Mouse (Mus musculus) MEL (cell line): Measurements from ENCODE around the gene Zfp668. TPM values are rescaled to one million over a fixed set of nuclear protein-coding genes. Genes with fewer than 3 reads are reported as not detected.

Experiments
- DNase-seq: peaks from one replicate; pipeline ENCODE4 v3.0.0; 2011; ENCODE audit warnings: low read depth, low spot score
- H3K27ac ChIP-seq: 2 replicates; pipeline ENCODE4 v1.5.1; 2012; ENCODE audit warnings: low read depth, mild to moderate bottlenecking, control low read depth, low read length, moderate library complexity; ENCODE audit not compliant: control insufficient read depth
- H3K27me3 ChIP-seq, 2 experiments: fragments of 150-350 bp in 1 of 2; sonication (generic) in 1 of 2; 2 replicates each; pipeline ENCODE4 v1.6.1; 2012; ENCODE audit warnings: low read length in 2 of 2, mild to moderate bottlenecking in 2 of 2, improper control_type of control experiment in 1 of 2, moderate library complexity in 1 of 2; ENCODE audit not compliant: insufficient read depth in 2 of 2, control insufficient read depth in 1 of 2
- H3K36me3 ChIP-seq, 2 experiments: 2 replicates each; pipeline ENCODE4 v1.6.1; 2012 to 2014; ENCODE audit warnings: low read length in 2 of 2, improper control_type of control experiment in 1 of 2, inconsistent platforms in 1 of 2, mild to moderate bottlenecking in 1 of 2; ENCODE audit not compliant: insufficient read depth in 2 of 2, control insufficient read depth in 1 of 2
- H3K4me1 ChIP-seq, 2 experiments: fragments of 150-350 bp in 1 of 2; sonication (generic) in 1 of 2; 2 replicates each; pipeline ENCODE4 v1.6.1; 2012; ENCODE audit warnings: low read length in 2 of 2, improper control_type of control experiment in 1 of 2, mild to moderate bottlenecking in 1 of 2; ENCODE audit not compliant: insufficient read depth in 2 of 2, control insufficient read depth in 1 of 2
- H3K4me3 ChIP-seq, 2 experiments: fragments of 150-350 bp in 1 of 2; sonication (generic) in 1 of 2; 2 replicates each; pipeline ENCODE4 v1.5.1; 2012; ENCODE audit warnings: low read depth in 2 of 2, low read length in 2 of 2, mild to moderate bottlenecking in 2 of 2, moderate library complexity in 2 of 2, control low read depth in 1 of 2, improper control_type of control experiment in 1 of 2; ENCODE audit not compliant: control insufficient read depth in 1 of 2, insufficient read depth in 1 of 2
- H3K79me2 ChIP-seq: 2 replicates; pipeline ENCODE4 v1.6.1; 2012; ENCODE audit warnings: mild to moderate bottlenecking, low read length, moderate library complexity; ENCODE audit not compliant: control insufficient read depth, poor library complexity, insufficient read depth
- H3K9ac ChIP-seq: 2 replicates; pipeline ENCODE4 v1.6.1; 2012; ENCODE audit warnings: low read depth, mild to moderate bottlenecking, control low read depth, low read length, moderate library complexity; ENCODE audit not compliant: control insufficient read depth, poor library complexity, severe bottlenecking
- H3K9me3 ChIP-seq: fragments of 150-350 bp; sonication (generic); replicated peaks from 2 replicates; pipeline ENCODE4 v1.6.1; 2012; ENCODE audit warnings: mild to moderate bottlenecking, low read length, improper control_type of control experiment, moderate library complexity; ENCODE audit not compliant: insufficient read depth
- BHLHE40 ChIP-seq: IDR thresholded peaks from 2 replicates; pipeline ENCODE4 v1.6.1; 2012; ENCODE audit warnings: low read depth, mild to moderate bottlenecking, inconsistent platforms, low read length, improper control_type of control experiment, borderline replicate concordance
- CHD1 ChIP-seq: IDR thresholded peaks from 2 replicates; pipeline ENCODE4 v1.6.1; 2012; ENCODE audit warnings: low read depth, mild to moderate bottlenecking, inconsistent platforms, low read length, improper control_type of control experiment
- CHD2 ChIP-seq: IDR thresholded peaks from 2 replicates; pipeline ENCODE4 v1.6.1; 2011; ENCODE audit warnings: low read length, improper control_type of control experiment
- E2F4 ChIP-seq: IDR thresholded peaks from 2 replicates; pipeline ENCODE4 v1.6.1; 2011; ENCODE audit warnings: low read depth, low read length, improper control_type of control experiment, borderline replicate concordance
- EP300 ChIP-seq, 2 experiments: IDR thresholded peaks; 2 replicates each; pipeline ENCODE4 v1.6.1; 2011; ENCODE audit warnings: improper control_type of control experiment in 2 of 2, low read length in 2 of 2, low read depth in 1 of 2, mild to moderate bottlenecking in 1 of 2
- ETS1 ChIP-seq: IDR thresholded peaks from 2 replicates; pipeline ENCODE4 v1.6.1; 2012; ENCODE audit warnings: low read depth, mild to moderate bottlenecking, inconsistent platforms, low read length, improper control_type of control experiment, moderate library complexity
- GATA1 ChIP-seq: IDR thresholded peaks from 2 replicates; pipeline ENCODE4 v1.6.1; 2011; ENCODE audit warnings: low read depth, low read length, improper control_type of control experiment
- KAT2A ChIP-seq: conservative IDR thresholded peaks from 2 replicates; pipeline ENCODE4 v1.6.1; 2012; ENCODE audit warnings: low read depth, low read length, improper control_type of control experiment, inconsistent platforms
- MAX ChIP-seq: IDR thresholded peaks from 2 replicates; pipeline ENCODE4 v1.6.1; 2011; ENCODE audit warnings: low read length, improper control_type of control experiment
- MXI1 ChIP-seq: IDR thresholded peaks from 2 replicates; pipeline ENCODE4 v1.6.1; 2011; ENCODE audit warnings: mild to moderate bottlenecking, low read depth, low read length, improper control_type of control experiment
- MYB ChIP-seq: IDR thresholded peaks from 2 replicates; pipeline ENCODE4 v1.6.1; 2011; ENCODE audit warnings: mild to moderate bottlenecking, low read depth, low read length, improper control_type of control experiment
- NELFE ChIP-seq: IDR thresholded peaks from 2 replicates; pipeline ENCODE4 v1.6.1; 2011; ENCODE audit warnings: low read depth, low read length, improper control_type of control experiment
- NRF1 ChIP-seq: IDR thresholded peaks from 2 replicates; pipeline ENCODE4 v1.6.1; 2014; ENCODE audit warnings: low read depth, mild to moderate bottlenecking, inconsistent platforms, low read length, improper control_type of control experiment, moderate library complexity; ENCODE audit not compliant: poor library complexity, insufficient read depth, severe bottlenecking
- POLR2AphosphoS5 ChIP-seq: IDR thresholded peaks from 2 replicates; pipeline ENCODE4 v1.6.1; 2012; ENCODE audit warnings: low read depth, borderline replicate concordance, mild to moderate bottlenecking, inconsistent platforms, low read length, moderate library complexity, mixed read lengths
- RAD21 ChIP-seq: IDR thresholded peaks from 2 replicates; pipeline ENCODE4 v1.6.1; 2011; ENCODE audit warnings: mild to moderate bottlenecking, low read depth, low read length, improper control_type of control experiment
- RCOR1 ChIP-seq: IDR thresholded peaks from 2 replicates; pipeline ENCODE4 v1.6.1; 2012; ENCODE audit warnings: low read depth, mild to moderate bottlenecking, inconsistent platforms, low read length, improper control_type of control experiment
- TAL1 ChIP-seq: IDR thresholded peaks from 2 replicates; pipeline ENCODE4 v1.6.1; 2012; ENCODE audit warnings: mild to moderate bottlenecking, inconsistent platforms, low read length, moderate library complexity, mixed read lengths
- TBP ChIP-seq: IDR thresholded peaks from 2 replicates; pipeline ENCODE4 v1.8.0; 2011; ENCODE audit warnings: low read depth, low read length, improper control_type of control experiment
- UBTF ChIP-seq: IDR thresholded peaks from 2 replicates; pipeline ENCODE4 v1.6.1; 2012; ENCODE audit warnings: low read depth, mild to moderate bottlenecking, inconsistent platforms, low read length, improper control_type of control experiment, moderate library complexity, borderline replicate concordance; ENCODE audit not compliant: insufficient read depth
- USF2 ChIP-seq, 2 experiments: IDR thresholded peaks; 2 replicates each; pipeline ENCODE4 v1.6.1; 2011 to 2012; ENCODE audit warnings: improper control_type of control experiment in 2 of 2, low read length in 2 of 2, borderline replicate concordance in 1 of 2, inconsistent platforms in 1 of 2, low read depth in 1 of 2, mild to moderate bottlenecking in 1 of 2; ENCODE audit not compliant: insufficient read depth in 1 of 2
- ZMIZ1 ChIP-seq: IDR thresholded peaks from 2 replicates; pipeline ENCODE4 v1.6.1; 2012; ENCODE audit warnings: low read depth, mild to moderate bottlenecking, inconsistent platforms, low read length, improper control_type of control experiment, moderate library complexity
- ZNF384 ChIP-seq: IDR thresholded peaks from 2 replicates; pipeline ENCODE4 v1.6.1; 2012; ENCODE audit warnings: low read depth, mild to moderate bottlenecking, inconsistent platforms, low read length, improper control_type of control experiment
- polyA plus RNA-seq, 2 experiments: library from polyadenylated mRNA; stranded (reverse) in 1 of 2; unstranded in 1 of 2; fragments of >175 nt in 1 of 2; fragments of >200 nt in 1 of 2; gene quantifications; 2 replicates each; pipeline versions ENCODE4 v1.2.1 to v1.2.4; 2012; ENCODE audit warnings: low replicate concordance in 2 of 2, low read depth in 1 of 2; ENCODE audit not compliant: insufficient read length in 2 of 2, insufficient read depth in 1 of 2, missing spikeins in 1 of 2
- total RNA-seq: library from RNA; depleted of rRNA; stranded (reverse); fragments of 300-350 nt; gene quantifications from 2 replicates; pipeline ENCODE4 v1.2.3, GENCODE M21; 2012

Gene Zfp668
- total and polyA plus RNA-seq, 3 experiments = 9.1 to 15.6 TPM; not detected in 1

- H3K4me1 ChIP-seq = no peaks in the 10 kb centered on the region
- no peaks in the 10 kb centered on the region for H3K9me3 ChIP-seq
- no peak overlapping the region for H3K4me3 ChIP-seq
- H3K79me2 ChIP-seq = no peaks in the 10 kb centered on the region
- no peaks in the 10 kb centered on the region for H3K27me3 ChIP-seq
- no peak for DNase-seq
- no peak overlapping the region for H3K9ac ChIP-seq
- H3K36me3 ChIP-seq = no peaks in the 10 kb centered on the region
- H3K27ac ChIP-seq = no peak overlapping the region
- TF ChIP-seq ZNF384 (no peak), MXI1 (no peak), NRF1 (no peak), UBTF (no peak), BHLHE40 (no peak), TBP (no peak), ETS1 (no peak)
These were observed 53.1 kb downstream of the Zfp668 start for GRCm38 (mm10) chr7:127823236-127824171.

GRCm38 (mm10) chr7:127822494-127822893 is 54.1 kb downstream of the Zfp668 start:
- H3K9ac ChIP-seq = no peak overlapping the region
- H3K27ac ChIP-seq = no peak overlapping the region
- TF ChIP-seq RAD21 = no peak
- TF ChIP-seq USF2 (IDR thresholded peaks at IDR 0.05; ENCODE audit: borderline replicate concordance in 1 of 2, insufficient read depth in 1 of 2, low read depth in 1 of 2, low read length in 2 of 2) = no peak
- no peak for TF ChIP-seq E2F4
- TF ChIP-seq GATA1 = no peak
- no peak for TF ChIP-seq CHD1
- no peak for TF ChIP-seq MYB
- TF ChIP-seq MAX = no peak
- no peak for TF ChIP-seq TBP
- TF ChIP-seq ZMIZ1 = no peak
- no peak for TF ChIP-seq RCOR1
- no peak for TF ChIP-seq ZNF384
- no peak for TF ChIP-seq CHD2
- TF ChIP-seq ETS1 = no peak
- TF ChIP-seq POLR2AphosphoS5 = no peak
- TF ChIP-seq TAL1 = no peak
- no peak for TF ChIP-seq NELFE
- TF ChIP-seq EP300 (IDR thresholded peaks at IDR 0.05; ENCODE audit: low read depth in 1 of 2, low read length in 2 of 2) = no peak
- TF ChIP-seq KAT2A = no peak
- TF ChIP-seq, all 39 proteins: peak for 0
- H3K79me2 ChIP-seq = no peaks in the 10 kb centered on the region
- no peaks in the 10 kb centered on the region for H3K4me1 ChIP-seq
- no peak for DNase-seq
- H3K27me3 ChIP-seq = no peaks in the 10 kb centered on the region
- no peaks in the 10 kb centered on the region for H3K9me3 ChIP-seq
- no peak overlapping the region for H3K4me3 ChIP-seq
- no peaks in the 10 kb centered on the region for H3K36me3 ChIP-seq
